Mouse (Mus musculus) c-Kit-positive CD71-negative TER-119-negative erythroid progenitor cells, embryonic 14.5 days (primary cell): ENCODE results near the gene Elf1.
"Not testable (repeated sequence)": the region's sequence is repeated elsewhere in the genome, so short reads cannot be mapped to it uniquely, and the experiment has no call there.

Experiments used
- DNase-seq: peaks from one replicate; pipeline ENCODE4 v3.0.0-alpha.2; 2013; ENCODE audit warnings: low read depth

Elf1 gene

DNA sequence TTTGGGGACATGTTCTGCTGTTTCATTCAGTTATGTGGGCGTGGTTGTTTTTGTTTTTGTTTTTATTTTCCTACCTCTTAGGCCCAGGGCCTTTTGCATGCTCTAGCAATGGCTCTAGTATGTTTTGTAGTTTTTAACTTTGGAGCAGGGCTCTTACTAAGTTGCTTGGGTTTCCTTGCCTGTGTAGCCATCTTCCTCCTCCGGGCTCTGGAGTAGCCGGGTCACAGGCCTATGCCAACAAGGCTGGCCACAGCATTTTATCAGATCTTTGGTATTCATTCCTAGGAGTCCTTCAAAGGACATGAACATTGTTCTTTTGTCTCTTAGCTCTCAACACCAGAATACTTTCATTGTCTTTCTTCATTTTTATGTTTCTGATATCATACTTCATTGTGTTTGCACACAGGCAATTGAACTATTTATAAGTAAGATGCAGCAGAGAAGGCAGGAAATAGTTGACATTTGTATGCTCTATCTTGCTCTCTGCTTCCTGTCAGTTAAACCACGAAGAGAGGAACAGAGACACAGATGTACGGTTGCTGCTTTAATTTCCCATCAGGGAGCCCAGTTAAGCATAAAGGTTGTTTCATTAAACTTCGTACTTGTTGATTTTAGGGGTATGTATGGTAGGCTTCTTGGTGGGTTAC lies 40.6 kb downstream of the Elf1 start:
- no peak for DNase-seq

DNA sequence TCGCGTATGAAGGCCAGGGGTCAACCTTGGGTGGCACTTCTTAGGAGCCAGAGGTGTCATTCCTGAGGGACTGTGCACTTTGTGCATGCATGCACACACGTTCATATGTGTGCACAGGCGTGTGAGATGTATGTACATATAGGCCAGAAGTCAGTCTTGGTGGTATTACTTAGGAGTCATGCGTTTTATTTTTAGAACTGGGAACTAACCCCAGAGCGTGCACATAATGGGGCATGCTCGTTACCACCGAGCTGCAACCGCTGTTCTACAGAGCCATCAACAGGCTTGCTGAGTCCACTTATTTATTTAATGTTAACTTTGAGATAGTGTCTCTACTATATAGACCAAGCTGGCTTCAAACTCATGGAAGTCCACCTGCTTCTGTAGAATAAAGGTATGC lies 41.4 kb downstream of the Elf1 start:
- DNase-seq = no peak

- DNase-seq = not testable (repeated sequence)
Measured at GRCm38 (mm10) chr14:79526106-79526505, 45.1 kb downstream of the Elf1 start.

DNA sequence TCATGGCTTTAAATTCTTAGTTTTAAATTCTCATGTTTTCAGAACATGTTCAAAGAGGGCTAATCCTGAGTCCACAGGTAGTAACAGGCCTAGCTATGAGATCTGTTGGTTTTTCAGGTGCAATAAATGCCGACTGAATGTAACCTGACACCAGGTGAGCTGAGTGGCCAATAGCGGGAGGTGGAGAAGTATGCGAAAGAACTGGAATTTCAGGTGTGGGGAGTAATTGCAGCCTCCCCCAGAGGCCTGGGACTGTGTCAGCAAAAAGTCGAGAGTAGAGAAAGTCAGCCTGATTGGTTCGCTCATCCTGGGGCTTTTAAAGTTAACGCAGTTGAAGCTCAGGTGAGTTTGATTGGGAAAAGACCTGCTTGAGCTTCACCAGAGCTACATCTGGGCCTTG lies 46.7 kb downstream of the Elf1 start:
- DNase-seq = no peak

DNA sequence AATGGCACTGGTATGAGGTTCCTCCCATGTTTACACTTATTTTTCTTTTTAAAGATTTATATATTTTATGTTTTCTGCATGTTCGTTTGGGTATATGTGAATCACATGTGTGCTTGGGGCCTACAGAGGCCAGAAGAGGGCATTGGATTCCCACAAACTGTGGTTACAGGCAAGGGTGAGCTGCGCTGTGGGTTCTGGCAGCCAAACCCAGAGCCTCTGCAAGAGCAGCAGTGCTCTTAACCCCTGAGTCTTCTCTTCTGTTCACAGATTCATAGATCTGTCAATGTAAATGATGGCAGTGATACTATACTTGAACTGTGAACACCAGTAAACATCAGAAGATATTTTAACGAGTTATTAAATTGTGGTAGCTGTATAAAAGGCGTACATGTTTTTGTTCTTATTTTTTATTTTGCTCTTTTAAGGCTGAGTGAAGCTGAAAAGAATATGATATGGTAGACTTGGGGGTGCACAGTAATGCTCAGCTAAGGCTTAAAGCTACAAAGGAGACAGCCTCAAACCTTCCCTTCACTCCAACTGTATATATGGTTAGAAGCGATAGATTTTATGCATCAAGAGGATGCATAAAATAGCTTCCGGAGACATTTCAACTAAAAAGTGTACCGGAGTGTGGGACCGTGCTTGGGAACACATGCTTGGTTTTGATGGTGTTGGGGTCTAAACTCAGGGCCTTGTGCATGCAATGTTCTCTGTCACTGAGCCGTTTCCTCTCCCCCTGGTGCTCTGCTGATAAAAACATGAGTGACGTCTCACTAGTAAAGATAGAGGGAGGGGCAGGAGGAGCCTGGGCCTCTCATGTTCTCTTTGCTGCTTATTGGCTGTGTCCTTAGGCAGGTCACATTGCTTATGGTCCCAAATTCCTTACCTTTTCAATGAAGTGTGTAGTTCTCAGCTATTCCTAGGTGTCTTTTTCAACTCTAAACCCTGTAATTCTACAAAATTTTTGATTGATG lies 48.9 kb downstream of the Elf1 start:
- DNase-seq = no peak

DNA sequence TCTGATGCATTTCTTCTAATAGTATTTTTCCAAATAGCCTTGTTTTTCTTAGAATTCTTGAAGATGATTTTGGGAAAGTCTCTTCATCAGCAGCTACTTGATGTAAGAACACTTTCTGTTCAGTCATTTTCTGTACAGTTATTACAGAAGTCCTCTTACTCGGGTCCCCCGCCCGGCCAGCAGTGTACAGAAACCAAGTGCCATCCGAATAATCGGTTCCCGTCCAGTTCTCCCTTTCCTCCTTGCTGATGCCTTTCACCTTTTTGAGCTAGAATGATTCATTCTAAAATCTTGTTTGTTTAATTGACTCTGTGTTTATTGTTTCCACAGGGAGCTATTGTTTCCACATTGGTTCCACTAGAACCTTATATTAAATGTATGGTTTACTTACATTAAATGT lies 49.8 kb downstream of the Elf1 start:
- no peak for DNase-seq

DNA sequence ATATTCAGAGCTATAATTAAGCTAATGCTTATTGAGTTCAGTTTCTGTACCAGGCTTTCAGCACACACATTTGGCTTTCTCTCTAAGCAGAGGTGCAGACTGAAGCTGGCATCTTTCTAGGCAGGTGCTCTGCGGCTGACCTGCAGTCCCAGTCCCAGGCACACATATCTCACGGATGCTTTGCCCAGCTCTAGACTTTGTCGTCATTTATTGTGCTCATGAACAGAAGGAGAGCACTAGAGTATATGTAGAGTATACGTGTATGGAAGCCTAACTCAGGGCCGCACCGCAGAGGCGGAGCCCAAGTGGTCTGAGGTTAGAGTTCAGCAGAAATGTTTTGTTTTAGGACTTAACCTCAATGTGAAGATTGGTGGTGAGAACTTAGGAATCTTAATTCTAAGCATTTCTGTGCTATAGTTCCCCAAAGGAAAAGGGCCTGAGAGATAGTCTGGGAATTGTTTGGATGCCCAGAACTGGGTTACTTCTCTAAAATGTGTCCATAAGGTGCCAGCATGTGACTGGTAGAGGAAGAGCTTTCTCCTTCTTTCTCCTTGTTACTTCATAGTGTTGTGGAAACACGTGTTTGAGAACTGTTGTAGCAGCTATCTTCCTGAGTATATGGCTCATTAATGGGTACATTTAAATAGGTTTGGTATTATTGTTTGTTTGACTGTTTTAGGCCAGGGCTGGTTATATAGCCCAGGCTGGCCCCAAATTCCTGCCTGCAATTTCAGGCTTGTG lies 51.2 kb downstream of the Elf1 start:
- DNase-seq = no peak

- no peak for DNase-seq
Measured at GRCm38 (mm10) chr14:79533350-79533749, 52.4 kb downstream of the Elf1 start.

GRCm38 (mm10) chr14:79534206-79534605 lies 53.2 kb downstream of the Elf1 start:
- DNase-seq = no peak

DNA sequence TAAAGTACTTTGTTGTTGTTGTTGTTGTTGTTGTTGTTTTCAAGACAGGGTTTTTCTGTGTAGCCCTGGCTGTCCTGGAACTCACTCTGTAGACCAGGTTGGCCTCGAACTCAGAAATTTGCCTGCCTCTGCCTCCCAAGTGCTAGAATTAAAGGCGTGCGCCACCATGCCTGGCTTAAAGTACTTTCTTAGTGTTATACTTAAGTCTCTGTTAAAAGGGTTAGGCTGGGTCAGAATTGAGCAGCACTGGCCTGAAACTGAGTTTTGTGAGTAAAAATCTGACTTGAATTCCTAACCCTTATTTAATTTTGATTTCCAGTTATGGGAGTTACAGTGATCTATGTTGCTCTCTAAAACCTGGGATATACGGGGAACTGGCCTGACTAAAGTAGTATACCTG lies 53.7 kb downstream of the Elf1 start:
- DNase-seq = not testable (repeated sequence)

GRCm38 (mm10) chr14:79535318-79535717 lies 54.3 kb downstream of the Elf1 start:
- DNase-seq = no peak

DNA sequence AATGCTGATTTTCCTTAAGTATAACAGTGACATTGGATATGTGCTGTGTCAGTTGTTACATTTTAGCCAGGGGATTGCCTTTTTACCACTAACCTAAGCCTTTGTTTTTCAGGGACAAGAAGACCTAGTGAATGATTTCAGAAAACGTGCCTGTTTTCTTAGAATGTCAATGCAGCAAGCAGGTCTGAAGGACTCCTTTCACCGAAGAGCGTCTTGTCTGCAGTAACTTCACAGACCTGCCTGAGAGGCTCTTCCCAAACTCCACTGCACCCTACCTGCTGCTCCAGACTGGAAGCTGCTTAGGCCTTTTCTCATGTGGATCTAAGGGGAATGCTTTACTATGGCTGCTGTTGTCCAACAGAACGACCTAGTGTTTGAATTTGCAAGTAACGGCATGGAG lies 55.0 kb downstream of the Elf1 start:
- DNase-seq = no peak

DNA sequence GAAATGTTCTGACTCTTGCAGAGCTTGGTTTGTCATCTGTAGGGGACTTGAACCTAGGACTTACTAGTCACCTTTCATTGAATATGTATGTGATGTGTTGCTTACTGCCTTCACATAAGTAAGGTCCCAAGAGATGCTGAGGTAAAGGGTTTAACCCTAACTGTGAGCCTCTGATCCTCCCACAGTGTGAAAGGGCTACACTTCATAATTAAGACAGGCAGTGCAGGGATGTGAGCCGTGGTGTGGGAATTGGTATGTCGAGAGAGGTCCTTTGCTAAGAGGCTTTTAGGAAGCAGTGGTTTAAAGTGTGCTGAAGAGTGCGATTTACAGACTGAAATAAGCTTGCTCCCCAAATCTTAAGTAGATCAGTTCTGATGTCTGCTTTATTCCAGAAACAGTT lies 55.8 kb downstream of the Elf1 start:
- no peak for DNase-seq

DNA sequence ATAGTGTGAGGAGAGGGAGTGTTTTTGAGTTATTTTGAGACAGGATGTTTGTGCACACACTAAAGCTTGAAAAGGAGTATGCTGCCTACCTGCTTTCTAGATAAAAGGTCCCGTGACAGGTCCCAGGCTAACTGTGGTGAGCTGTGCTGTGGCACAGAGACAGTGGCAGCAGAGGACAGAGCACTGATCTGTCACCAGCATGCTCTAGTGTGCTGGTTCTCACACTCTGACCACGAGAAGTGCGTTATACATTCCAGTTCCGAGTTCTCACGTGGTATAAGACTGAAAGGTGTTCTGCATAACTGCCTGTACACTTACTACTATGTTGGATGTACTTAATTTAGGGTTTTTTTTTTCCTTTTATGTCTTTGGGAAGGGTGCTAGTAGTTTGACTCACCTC lies 56.5 kb downstream of the Elf1 start:
- no peak for DNase-seq

DNA sequence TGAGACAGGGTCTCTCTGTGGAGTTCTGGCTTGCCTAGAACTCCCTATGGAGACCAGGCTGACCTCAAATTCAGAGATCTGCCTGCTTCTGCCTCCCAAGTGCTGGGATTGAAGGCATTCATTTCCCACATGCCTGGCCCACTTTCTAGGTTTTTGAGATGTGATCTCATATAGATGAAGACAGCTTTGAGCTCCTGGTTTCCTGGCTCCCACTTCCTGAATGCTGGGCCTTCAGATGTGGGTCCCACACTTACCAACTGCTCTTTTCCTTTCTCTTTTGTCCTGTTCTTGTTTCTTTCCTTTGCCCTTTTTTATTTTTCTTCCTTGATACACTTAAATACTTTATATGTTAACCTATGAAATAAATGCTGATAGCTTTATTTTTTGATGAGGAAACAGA lies 56.9 kb downstream of the Elf1 start:
- DNase-seq = no peak

DNA sequence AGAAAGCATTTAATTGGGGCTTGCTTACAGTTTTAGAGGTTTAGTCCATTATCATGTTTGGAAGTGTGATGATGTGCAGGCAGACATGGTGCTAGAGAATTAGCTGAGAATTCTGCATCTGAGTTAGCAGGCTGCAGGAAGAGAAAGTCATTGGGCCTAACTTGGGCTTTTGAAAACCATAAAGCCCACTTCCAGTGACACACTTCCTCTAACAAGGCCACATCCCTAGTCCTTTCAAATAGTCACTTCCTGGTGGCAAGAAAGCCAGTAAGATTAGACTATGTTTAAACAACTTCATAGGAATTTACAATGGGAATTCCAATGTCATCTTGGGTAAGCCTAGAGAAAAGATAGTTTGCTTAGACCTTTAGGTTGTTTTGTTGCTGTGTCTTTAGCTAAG lies 60.6 kb downstream of the Elf1 start:
- no peak for DNase-seq

GRCm38 (mm10) chr14:79549343-79549742 lies 68.3 kb downstream of the Elf1 start:
- no peak for DNase-seq

DNA sequence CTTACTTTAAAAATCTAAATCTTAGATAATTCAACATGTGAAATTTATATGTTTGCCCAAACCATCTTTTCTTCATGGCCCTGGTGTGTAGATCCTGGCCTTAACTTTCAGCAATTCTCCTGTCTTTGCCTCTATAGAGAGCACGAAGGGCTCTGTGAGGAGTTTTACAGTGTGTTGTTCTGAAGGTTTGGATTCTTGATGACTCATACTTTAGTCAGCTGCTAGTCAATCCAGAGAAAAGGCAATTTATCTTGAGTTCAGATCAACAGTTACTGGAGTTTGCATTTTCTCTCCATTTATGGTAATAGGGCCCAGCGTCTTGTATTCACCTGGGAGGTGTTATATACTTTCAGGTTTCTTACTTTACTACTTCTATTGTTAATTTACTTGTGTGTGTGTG lies 70.9 kb downstream of the Elf1 start:
- no peak for DNase-seq

GRCm38 (mm10) chr14:79552854-79553253 lies 71.9 kb downstream of the Elf1 start:
- DNase-seq = no peak

- DNase-seq = no peak
Measured at GRCm38 (mm10) chr14:79557796-79558195, 76.8 kb downstream of the Elf1 start.

DNA sequence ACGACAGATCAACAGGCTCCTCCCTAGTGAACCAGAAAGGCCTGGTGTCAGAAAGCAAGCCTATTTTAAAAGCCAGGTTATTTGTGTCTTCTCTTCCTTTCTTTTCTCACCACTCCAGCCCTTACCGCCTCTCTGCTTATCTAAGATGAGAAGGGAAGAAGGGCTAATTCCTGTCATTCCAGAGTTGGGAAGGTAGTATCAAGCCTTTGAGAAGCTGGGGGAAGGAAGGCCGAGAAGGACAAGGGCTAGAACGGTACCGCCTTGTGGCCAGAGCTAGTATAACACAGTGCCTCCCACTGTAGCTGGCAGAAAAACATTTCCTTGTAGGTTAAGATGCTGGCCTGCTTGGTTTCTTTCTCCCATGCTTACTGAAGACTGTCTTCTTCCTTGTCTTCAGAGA lies 81.8 kb downstream of the Elf1 start:
- DNase-seq = no peak

- no peak for DNase-seq
Measured at GRCm38 (mm10) chr14:79564784-79565183, 83.8 kb downstream of the Elf1 start.
